Mouse (Mus musculus): ENCODE data around the gene 4932438A13Rik.

GRCm38 (mm10) chr3:36864466-36864865 is 1.6 kb downstream of the 4932438A13Rik start:
- no peak for TF ChIP-seq POLR2A (IDR thresholded peaks at IDR 0.05; ENCODE audit: insufficient read depth, low read length)
- TF ChIP-seq CTCF (IDR thresholded peaks at IDR 0.05; ENCODE audit: low read depth, low read length), result no peak
- TF ChIP-seq EP300 (IDR thresholded peaks at IDR 0.05; ENCODE audit: insufficient read depth, low read depth, low read length), result no peak

Data from ES-Bruce4 (cell line).